Mouse (Mus musculus): ENCODE results near the gene Gm11565.
"Not testable (repeated sequence)": the region's sequence is repeated elsewhere in the genome, so short reads cannot be mapped to it uniquely, and the experiment has no call there.

Gm11565 gene

GRCm38 (mm10) chr11:99914451-99914850, at the start of gene Gm11565:
TSS of gene Gm11565 (plus strand) at chr11:99914751.
- DNase-seq (ENCODE audit: low spot score), result no peak

GRCm38 (mm10) chr11:99873089-99873488, 41.5 kb upstream of the Gm11565 start, which contains the start of gene Krtap9-1:
TSS of gene Krtap9-1 (plus strand) at chr11:99873389.
- not testable (repeated sequence) for DNase-seq (ENCODE audit: low spot score)

GRCm38 (mm10) chr11:99878887-99879286, 35.7 kb upstream of the Gm11565 start, which contains the start of gene Gm11567:
TSS of gene Gm11567 (plus strand) at chr11:99879187.
- DNase-seq (ENCODE audit: low spot score), result not testable (repeated sequence)

GRCm38 (mm10) chr11:99907620-99908019, 6.9 kb upstream of the Gm11565 start, which contains the start of gene Krtap31-1:
TSS of gene Krtap31-1 (plus strand) at chr11:99907920.
- DNase-seq (ENCODE audit: low spot score), result no peak

- no peak for DNase-seq (ENCODE audit: low spot score)
These were observed 21.4 kb downstream of the Gm11565 start, which contains the start of gene Krtap31-2 for GRCm38 (mm10) chr11:99935991-99936390. TSS of gene Krtap31-2 (plus strand) at chr11:99936291.

GRCm38 (mm10) chr11:99937751-99938264, 23.3 kb downstream of the Gm11565 start:
- DNase-seq (ENCODE audit: low spot score), result no peak

- no peak for DNase-seq (ENCODE audit: low spot score)
These were observed 33.6 kb downstream of the Gm11565 start, which contains the start of gene Krtap9-5 for GRCm38 (mm10) chr11:99948175-99948574. TSS of gene Krtap9-5 (plus strand) at chr11:99948475.

GRCm38 (mm10) chr11:99964213-99964612, 49.7 kb downstream of the Gm11565 start:
- DNase-seq (ENCODE audit: low spot score), result no peak

All from ovary, postnatal 36 days (tissue).